Mouse (Mus musculus) spleen, postnatal 14 days (tissue): ENCODE results near the gene Ssu72.

Experiments used
- DNase-seq, 2 experiments: peaks; one replicate each; pipeline ENCODE4 v3.0.0; 2021 to 2022; ENCODE audit warnings: low spot score in 2 of 2

Gene Ssu72

GRCm38 (mm10) chr4:155746575-155747490 lies 42.2 kb downstream of the Ssu72 start:
- DNase-seq: no peak

GRCm38 (mm10) chr4:155757011-155757410 lies 52.4 kb downstream of the Ssu72 start:
- no peak for DNase-seq

- no peak for DNase-seq
These were observed 55.4 kb downstream of the Ssu72 start for GRCm38 (mm10) chr4:155759862-155760612.

GRCm38 (mm10) chr4:155760613-155761355 lies 56.2 kb downstream of the Ssu72 start, which contains the start of gene Atad3a:
Atad3a (minus strand) TSS chr4:155761093.
- peak; percentile 94 to 96 for DNase-seq

GRCm38 (mm10) chr4:155761356-155762099 lies 56.9 kb downstream of the Ssu72 start:
- no peak for DNase-seq

GRCm38 (mm10) chr4:155762357-155762756 lies 57.8 kb downstream of the Ssu72 start:
- DNase-seq: no peak

GRCm38 (mm10) chr4:155769496-155769879 lies 64.9 kb downstream of the Ssu72 start:
- DNase-seq: no peak

- peak; percentile 79 to 90 for DNase-seq
These were observed 65.4 kb downstream of the Ssu72 start for GRCm38 (mm10) chr4:155769880-155770512.

- no peak for DNase-seq
These were observed 66.0 kb downstream of the Ssu72 start for GRCm38 (mm10) chr4:155770626-155771025.

GRCm38 (mm10) chr4:155771706-155772105 lies 67.1 kb downstream of the Ssu72 start:
- DNase-seq: no peak

- no peak for DNase-seq
These were observed 68.2 kb downstream of the Ssu72 start for GRCm38 (mm10) chr4:155772786-155773185.

GRCm38 (mm10) chr4:155773335-155774078 lies 68.9 kb downstream of the Ssu72 start:
- no peak for DNase-seq

GRCm38 (mm10) chr4:155774280-155774754 lies 69.7 kb downstream of the Ssu72 start, which contains the start of gene Vwa1:
Vwa1 (minus strand) TSS chr4:155774698.
- DNase-seq: peak; percentile 75 to 80

- DNase-seq: no peak
These were observed 70.6 kb downstream of the Ssu72 start for GRCm38 (mm10) chr4:155774971-155775740.

- DNase-seq: no peak
These were observed 71.3 kb downstream of the Ssu72 start for GRCm38 (mm10) chr4:155775855-155776254.

GRCm38 (mm10) chr4:155776704-155777335 lies 72.2 kb downstream of the Ssu72 start:
- no peak for DNase-seq

GRCm38 (mm10) chr4:155777816-155778215 lies 73.2 kb downstream of the Ssu72 start:
- DNase-seq: no peak

- DNase-seq: no peak
These were observed 74.9 kb downstream of the Ssu72 start for GRCm38 (mm10) chr4:155779498-155779897.
